Mouse (Mus musculus) neural tube, embryonic 14.5 days (tissue): ENCODE data around the gene Igf2bp3. TPM values are rescaled to one million over a fixed set of nuclear protein-coding genes. Genes with fewer than 3 reads are reported as not detected.

Experiments used
- ATAC-seq: fragments of 200-750 bp; cut with Nextera tagmentation; 2 replicates; pipeline ENCODE4 v1.8.0; 2017; ENCODE audit warnings: low read depth, mild to moderate bottlenecking, moderate TSS enrichment, moderate library complexity
- H3K27ac ChIP-seq: fragments of 300-500 bp; sonication (generic); 2 replicates; pipeline ENCODE4 v1.5.1; 2014; ENCODE audit warnings: low read depth, mild to moderate bottlenecking, control low read depth, low read length, moderate library complexity, mixed read lengths
- H3K27me3 ChIP-seq: fragments of 300-500 bp; sonication (generic); 2 replicates; pipeline ENCODE4 v1.6.1; 2014; ENCODE audit warnings: low read length; ENCODE audit not compliant: control insufficient read depth, insufficient read depth
- H3K36me3 ChIP-seq: fragments of 300-500 bp; sonication (generic); 2 replicates; pipeline ENCODE4 v1.6.1; 2014; ENCODE audit warnings: low read length, mixed read lengths; ENCODE audit not compliant: control insufficient read depth, insufficient read depth
- H3K4me1 ChIP-seq: fragments of 300-500 bp; sonication (generic); 2 replicates; pipeline ENCODE4 v1.6.1; 2014; ENCODE audit warnings: low read length; ENCODE audit not compliant: control insufficient read depth, insufficient read depth
- H3K4me2 ChIP-seq: fragments of 300-500 bp; sonication (generic); 2 replicates; pipeline ENCODE4 v1.6.1; 2014; ENCODE audit warnings: mild to moderate bottlenecking, low read depth, low read length, control low read depth
- H3K4me3 ChIP-seq: fragments of 300-500 bp; sonication (generic); 2 replicates; pipeline ENCODE4 v1.5.1; 2014; ENCODE audit warnings: low read depth, low read length, control low read depth, mixed read lengths
- H3K9ac ChIP-seq: fragments of 300-500 bp; sonication (generic); replicated peaks from 2 replicates; pipeline ENCODE4 v1.6.1; 2014; ENCODE audit warnings: low read depth, mild to moderate bottlenecking, control low read depth, low read length, mixed read lengths
- H3K9me3 ChIP-seq: fragments of 300-500 bp; sonication (generic); 2 replicates; pipeline ENCODE4 v1.6.1; 2016; ENCODE audit warnings: low read length; ENCODE audit not compliant: control insufficient read depth
- WGBS: fragments of 180-500 bp; shearing (Covaris S2); extraction: QIAGEN DNeasy Blood & Tissue Kit; methylation state at CpG from one replicate; pipeline ENCODE4 v1.1.7; 2014; 5-methylcytosine and 5-hydroxymethylcytosine counted together
- polyA plus RNA-seq: library from polyadenylated mRNA; unstranded; fragments of >200 nt; fragmentation: Nextera tagmentation; extraction: Ambion mirVana; gene quantifications from 2 replicates; pipeline ENCODE4 v1.2.1, GENCODE M21; 2014

Igf2bp3 gene
- polyA plus RNA-seq, 1 experiment from 2014 or later: 26.9 TPM

- ATAC-seq: peak; percentile 25; the same call in 1 of the 2 replicates
- H3K9me3 ChIP-seq: no peaks in the 10 kb centered on the region
- peaks cover 31% of the 10 kb centered on the region for H3K4me1 ChIP-seq
- H3K27ac ChIP-seq: peak overlapping the region; percentile 94
- peak overlapping the region; percentile 82 for H3K4me3 ChIP-seq
- no peaks in the 10 kb centered on the region for H3K27me3 ChIP-seq
- WGBS: under 1% methylated on average over 72 of the region's 76 CpGs
- no peaks in the 10 kb centered on the region for H3K36me3 ChIP-seq
- H3K9ac ChIP-seq: peak overlapping the region; percentile 96
- H3K4me2 ChIP-seq: peak overlapping the region; percentile 92
Observed at GRCm38 (mm10) chr6:49214086-49214927, 450 bp downstream of the Igf2bp3 start.

- H3K4me3 ChIP-seq: peak overlapping the region; percentile 82
- H3K4me1 ChIP-seq: peaks cover 31% of the 10 kb centered on the region
- ATAC-seq: peak; percentile 13; the same call in 1 of the 2 replicates
- H3K27me3 ChIP-seq: no peaks in the 10 kb centered on the region
- H3K27ac ChIP-seq: peak overlapping the region; percentile 94
- peak overlapping the region; percentile 92 for H3K4me2 ChIP-seq
- H3K36me3 ChIP-seq: no peaks in the 10 kb centered on the region
- H3K9me3 ChIP-seq: no peaks in the 10 kb centered on the region
- peak overlapping the region; percentile 96 for H3K9ac ChIP-seq
- 0% methylated on average over 35 of the region's 50 CpGs for WGBS
Observed at GRCm38 (mm10) chr6:49213581-49214085, 1.1 kb downstream of the Igf2bp3 start.

GRCm38 (mm10) chr6:49212931-49213580 lies 1.7 kb downstream of the Igf2bp3 start:
- H3K27ac ChIP-seq: peak overlapping the region; percentile 94; the same call in 1 of the 2 replicates
- H3K4me2 ChIP-seq: peak overlapping the region; percentile 92
- H3K27me3 ChIP-seq: no peaks in the 10 kb centered on the region
- no peaks in the 10 kb centered on the region for H3K36me3 ChIP-seq
- no peaks in the 10 kb centered on the region for H3K9me3 ChIP-seq
- peak overlapping the region; percentile 82 for H3K4me3 ChIP-seq
- H3K9ac ChIP-seq: peak overlapping the region; percentile 96
- 1% methylated on average over 20 of the region's 20 CpGs for WGBS
- H3K4me1 ChIP-seq: peaks cover 28% of the 10 kb centered on the region
- ATAC-seq: no peak

GRCm38 (mm10) chr6:49212141-49212540 lies 2.6 kb downstream of the Igf2bp3 start:
- Histone ChIP-seq H3K4me2 (peak overlapping the region; percentile 92), H3K9ac (no peak overlapping the region), H3K36me3 (no peaks in the 10 kb centered on the region), H3K27ac (no peak overlapping the region), H3K27me3 (no peaks in the 10 kb centered on the region), H3K4me3 (no peak overlapping the region), H3K4me1 (peaks cover 26% of the 10 kb centered on the region), H3K9me3 (no peaks in the 10 kb centered on the region)
- WGBS: 26% methylated on average over 3 of the region's 4 CpGs
- no peak for ATAC-seq

GRCm38 (mm10) chr6:49211596-49211995 lies 3.2 kb downstream of the Igf2bp3 start:
- no peaks in the 10 kb centered on the region for H3K9me3 ChIP-seq
- H3K36me3 ChIP-seq: no peaks in the 10 kb centered on the region
- ATAC-seq: no peak
- no peak overlapping the region for H3K4me3 ChIP-seq
- H3K9ac ChIP-seq: peak overlapping the region; percentile 25; the same call in 1 of the 2 replicates
- 37% methylated on average over 5 of the region's 5 CpGs for WGBS
- no peaks in the 10 kb centered on the region for H3K27me3 ChIP-seq
- 0 out of 2 replicates have a peak overlapping the region, but pooled peaks have one; percentile 14 for H3K4me2 ChIP-seq
- H3K4me1 ChIP-seq: peaks cover 26% of the 10 kb centered on the region
- H3K27ac ChIP-seq: no peak overlapping the region

GRCm38 (mm10) chr6:49209881-49210854 lies 4.6 kb downstream of the Igf2bp3 start:
- Histone ChIP-seq H3K4me2 (peak overlapping the region; percentile 31), H3K36me3 (no peaks in the 10 kb centered on the region), H3K9me3 (no peaks in the 10 kb centered on the region), H3K4me1 (peaks cover 26% of the 10 kb centered on the region), H3K27me3 (no peaks in the 10 kb centered on the region), H3K9ac (no peak overlapping the region), H3K27ac (no peak overlapping the region), H3K4me3 (peak overlapping the region; percentile 4; the same call in 1 of the 2 replicates)
- 9% methylated on average over 14 of the region's 14 CpGs for WGBS
- ATAC-seq: no peak

GRCm38 (mm10) chr6:49208935-49209334 lies 5.8 kb downstream of the Igf2bp3 start:
- H3K4me2 ChIP-seq: no peak overlapping the region
- no peaks in the 10 kb centered on the region for H3K27me3 ChIP-seq
- H3K9me3 ChIP-seq: no peaks in the 10 kb centered on the region
- no peaks in the 10 kb centered on the region for H3K36me3 ChIP-seq
- no peak overlapping the region for H3K9ac ChIP-seq
- no peak overlapping the region for H3K4me3 ChIP-seq
- WGBS: 81% methylated on average over 5 of the region's 5 CpGs
- ATAC-seq: no peak
- no peak overlapping the region for H3K27ac ChIP-seq
- H3K4me1 ChIP-seq: peaks cover 26% of the 10 kb centered on the region

GRCm38 (mm10) chr6:49208297-49208930 lies 6.3 kb downstream of the Igf2bp3 start:
- ATAC-seq: no peak
- no peak overlapping the region for H3K4me2 ChIP-seq
- no peak overlapping the region for H3K9ac ChIP-seq
- H3K9me3 ChIP-seq: no peaks in the 10 kb centered on the region
- peaks cover 26% of the 10 kb centered on the region for H3K4me1 ChIP-seq
- WGBS: 70% methylated on average over 8 of the region's 8 CpGs
- no peaks in the 10 kb centered on the region for H3K27me3 ChIP-seq
- H3K27ac ChIP-seq: no peak overlapping the region
- no peaks in the 10 kb centered on the region for H3K36me3 ChIP-seq
- no peak overlapping the region for H3K4me3 ChIP-seq
